In genomic region chr9:61022371-61023026, GRCm38 (mm10) we compare ENCODE assay signal across 13 mouse cellular contexts.
A peak's percentile ranks its signal among the peaks of the same experiment; 100 is the strongest.
DNase-seq lines count a peak whose midpoint lies in the region; ATAC-seq lines count a peak whose summit lies in the region.
"Had no signal": no experiment of that assay in that cellular context is flagged by ENCODE, and none has a peak within 500 bp of the region (broad histone marks: within the 10 kb centered on the region; RNA-seq: fewer than 3 reads in every experiment).

No protein-coding gene starts in this region.

- no peak overlapping the region for H3K9ac ChIP-seq in forebrain, embryonic 14.5 days (ENCODE audit: low read length)
- H3K9ac ChIP-seq: lung, embryonic 15.5 days; neural tube, embryonic 13.5 days had no signal

- no peak overlapping the region for H3K4me3 ChIP-seq in brown adipose tissue, adult 24 weeks (ENCODE audit: insufficient read depth, low read depth, low read length)
- H3K4me3 ChIP-seq in forebrain, embryonic 14.5 days (ENCODE audit: low read depth, low read length): no peak overlapping the region
- H3K4me3 ChIP-seq: erythroblast, embryonic 14.5 days; lung, embryonic 15.5 days; neural tube, embryonic 13.5 days had no signal

- H3K36me3 ChIP-seq in forebrain, embryonic 14.5 days (ENCODE audit: control insufficient read depth, insufficient read depth, low read length): no peaks in the 10 kb centered on the region
- H3K36me3 ChIP-seq: lung, embryonic 15.5 days; neural tube, embryonic 13.5 days had no signal

- DNase-seq in gastrocnemius, postnatal 25 days: peak; percentile 27
- no peak for DNase-seq in gastrocnemius, postnatal 36 days
- DNase-seq in 416B (ENCODE audit: low read depth): peak; percentile 63
- no peak for DNase-seq in forebrain, embryonic 14.5 days (ENCODE audit: low spot score)
- DNase-seq in cerebellum, postnatal 10 days: no peak
- DNase-seq in left cerebral cortex, postnatal 4 days: no peak
- DNase-seq: cerebellum, adult 9-10 months had no signal

- peak; percentile 66 for ATAC-seq in megakaryocyte, adult 5-6 weeks (ENCODE audit: poor library complexity, severe bottlenecking)
- no peak for ATAC-seq in forebrain, embryonic 14.5 days
- ATAC-seq: hindbrain, postnatal 0 days had no signal

- H3K27me3 ChIP-seq in forebrain, embryonic 14.5 days (replicated peaks; ENCODE audit: control insufficient read depth, insufficient read depth, low read length): no peaks in the 10 kb centered on the region

- H3K4me1 ChIP-seq in brown adipose tissue, adult 24 weeks (ENCODE audit: control insufficient read depth, insufficient read depth, insufficient read length, low read length): peaks cover 5% of the 10 kb centered on the region; the same call in 1 of the 2 replicates
- H3K4me1 ChIP-seq in forebrain, embryonic 14.5 days (ENCODE audit: control insufficient read depth, insufficient read depth, low read length): no peaks in the 10 kb centered on the region
- H3K4me1 ChIP-seq: lung, embryonic 15.5 days; neural tube, embryonic 13.5 days had no signal

- intact Hi-C loops in gastrocnemius, postnatal 36 days (cut with DNase I): no loop called here
- intact Hi-C loops in left cerebral cortex, postnatal 4 days (cut with DNase I): no loop called here

- WGBS in forebrain, embryonic 14.5 days: 92% methylated on average over 6 of the region's 6 CpGs

- no peaks in the 10 kb centered on the region for H3K9me3 ChIP-seq in forebrain, embryonic 14.5 days (replicated peaks; ENCODE audit: control insufficient read depth, low read length)
- H3K9me3 ChIP-seq: lung, embryonic 15.5 days; neural tube, embryonic 13.5 days had no signal

- H3K4me2 ChIP-seq in forebrain, embryonic 14.5 days (ENCODE audit: low read length): no peak overlapping the region
- H3K4me2 ChIP-seq: lung, embryonic 15.5 days; neural tube, embryonic 13.5 days had no signal

- peak overlapping the region; percentile 86 for H3K27ac ChIP-seq in brown adipose tissue, adult 24 weeks (replicated peaks; ENCODE audit: low read depth, low read length)
- H3K27ac ChIP-seq in forebrain, embryonic 14.5 days (ENCODE audit: low read depth, low read length): no peak overlapping the region
- H3K27ac ChIP-seq: hindbrain, postnatal 0 days; lung, embryonic 15.5 days; neural tube, embryonic 13.5 days had no signal

Comparison
In these comparisons a context has a peak if more than half of its experiments do, and no peak if none do; other contexts are left out.
1. DNase-seq: peak in gastrocnemius, postnatal 25 days (single experiment) and 416B (single experiment); none in gastrocnemius, postnatal 36 days (0 of 2), forebrain, embryonic 14.5 days (single experiment), cerebellum, postnatal 10 days (0 of 2) and left cerebral cortex, postnatal 4 days (single experiment).